Mouse (Mus musculus): ENCODE results near the gene Arv1.

GRCm38 (mm10) chr8:124713207-124713606 is 8.7 kb upstream of the Arv1 start:
- TF ChIP-seq CTCF (IDR thresholded peaks at IDR 0.05; ENCODE audit: low read depth) (no peak), EP300 (IDR thresholded peaks at IDR 0.05; ENCODE audit: low read depth) (no peak)
